Mouse (Mus musculus) T-helper 17 cell (primary cell): ENCODE measurements around the gene Capn1.

Source experiments
- in situ Hi-C, 2 experiments: fragments of 300-600 bp; cut with MboI, MseI; formaldehyde crosslinking; loops; 1 replicate in 1 of 2; 2 replicates in 1 of 2; pipeline ENCODE4 v1.15.1; 2025; ENCODE audit warnings: high pct_unique_total_duplicates in 2 of 2

Gene Capn1

GRCm38 (mm10) chr19:5955704-5956670 is 59.7 kb downstream of the Capn1 start:
- in situ Hi-C loops, result loop anchor here in 1 of 2 experiments (5.0 kb wide), 1 partner anchor 34 kb away; the partner anchor contains the start of gene Cdc42ep2

GRCm38 (mm10) chr19:5954936-5955335 is 60.8 kb downstream of the Capn1 start:
- in situ Hi-C loops, result loop anchor here in 1 of 2 experiments (5.0 kb wide), 1 partner anchor 33 kb away; the partner anchor contains the start of gene Cdc42ep2

GRCm38 (mm10) chr19:5954031-5954710 is 61.5 kb downstream of the Capn1 start:
- in situ Hi-C loops, result no loop called here

- in situ Hi-C loops, result no loop called here
These were observed 62.4 kb downstream of the Capn1 start for GRCm38 (mm10) chr19:5953201-5953770.

GRCm38 (mm10) chr19:5952071-5952691 is 63.5 kb downstream of the Capn1 start:
- in situ Hi-C loops, result no loop called here

- in situ Hi-C loops, result no loop called here
These were observed 64.1 kb downstream of the Capn1 start for GRCm38 (mm10) chr19:5951631-5952030.

GRCm38 (mm10) chr19:5950218-5950617 is 65.5 kb downstream of the Capn1 start:
- in situ Hi-C loops, result no loop called here

- in situ Hi-C loops, result loop anchor here in 1 of 2 experiments (25.0 kb wide), 1 partner anchor 916 kb away; the partner anchor contains the start of gene Ccdc88b
These were observed 69.8 kb downstream of the Capn1 start for GRCm38 (mm10) chr19:5945891-5946290.

GRCm38 (mm10) chr19:5945027-5945426 is 70.7 kb downstream of the Capn1 start:
- in situ Hi-C loops, result loop anchor here in 1 of 2 experiments (25.0 kb wide), 1 partner anchor 917 kb away; the partner anchor contains the start of gene Ccdc88b

GRCm38 (mm10) chr19:5944145-5944544 is 71.6 kb downstream of the Capn1 start:
- in situ Hi-C loops, result loop anchor here in 1 of 2 experiments (25.0 kb wide), 1 partner anchor 918 kb away; the partner anchor contains the start of gene Ccdc88b

- in situ Hi-C loops, result loop anchor here in 1 of 2 experiments (25.0 kb wide), 1 partner anchor 919 kb away; the partner anchor contains the start of gene Ccdc88b
These were observed 72.3 kb downstream of the Capn1 start for GRCm38 (mm10) chr19:5943404-5943803.

GRCm38 (mm10) chr19:5942581-5942980 is 73.1 kb downstream of the Capn1 start:
- in situ Hi-C loops, result loop anchor here in 1 of 2 experiments (25.0 kb wide), 1 partner anchor 920 kb away; the partner anchor contains the start of gene Ccdc88b

GRCm38 (mm10) chr19:5940656-5941055 is 75.0 kb downstream of the Capn1 start:
- in situ Hi-C loops, result loop anchor here in 1 of 2 experiments (25.0 kb wide), 1 partner anchor 922 kb away; the partner anchor contains the start of gene Ccdc88b

GRCm38 (mm10) chr19:5940173-5940572 is 75.5 kb downstream of the Capn1 start:
- in situ Hi-C loops, result loop anchor here in 1 of 2 experiments (25.0 kb wide), 1 partner anchor 922 kb away; the partner anchor contains the start of gene Ccdc88b

GRCm38 (mm10) chr19:5939715-5940114 is 76.0 kb downstream of the Capn1 start:
- in situ Hi-C loops, result loop anchor here in 1 of 2 experiments (25.0 kb wide), 1 partner anchor 923 kb away; the partner anchor contains the start of gene Ccdc88b
